Mouse (Mus musculus): ENCODE measurements around the gene Klk1b26. TPM values are rescaled to one million over a fixed set of nuclear protein-coding genes. Genes with fewer than 3 reads are reported as not detected.
"Not testable (repeated sequence)": the region's sequence is repeated elsewhere in the genome, so short reads cannot be mapped to it uniquely, and the experiment has no call there.

Gene Klk1b26
- polyA plus RNA-seq, 1 experiment from 2014 or later = not detected

DNA sequence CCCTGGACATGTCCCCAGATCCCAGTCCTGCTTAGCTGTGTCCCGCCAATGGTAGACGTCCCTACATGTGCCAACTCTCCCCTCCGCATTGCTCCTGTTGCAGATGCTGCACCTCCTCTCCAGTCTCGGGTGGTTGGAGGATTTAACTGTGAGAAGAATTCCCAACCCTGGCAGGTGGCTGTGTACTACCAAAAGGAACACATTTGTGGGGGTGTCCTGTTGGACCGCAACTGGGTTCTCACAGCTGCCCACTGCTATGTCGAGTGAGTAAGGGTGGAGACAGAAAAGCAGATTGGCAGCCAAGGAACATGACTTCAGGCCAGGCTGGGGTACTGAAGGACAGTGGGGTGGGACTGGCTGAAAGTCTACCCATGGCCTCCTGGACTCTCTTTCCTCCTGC lies 2.7 kb downstream of the Klk1b26 start:
- not testable (repeated sequence) for H3K36me3 ChIP-seq (ENCODE audit: control insufficient read depth, insufficient read depth, low read length); H3K4me2 ChIP-seq (ENCODE audit: low read depth); H3K9ac ChIP-seq (ENCODE audit: low read length); H3K27ac ChIP-seq (ENCODE audit: low read depth, low read length); ATAC-seq (ENCODE audit: insufficient read depth, low FRiP score, low TSS enrichment); H3K4me3 ChIP-seq (ENCODE audit: low read depth, low read length); H3K9me3 ChIP-seq (ENCODE audit: control insufficient read depth, low read length); DNase-seq (ENCODE audit: low spot score); H3K27me3 ChIP-seq (ENCODE audit: control insufficient read depth, insufficient read depth, low read length); H3K4me1 ChIP-seq (ENCODE audit: control insufficient read depth, insufficient read depth, low read length)
- WGBS = 84% methylated on average over 6 of the region's 6 CpGs

- H3K4me1 ChIP-seq (ENCODE audit: control insufficient read depth, insufficient read depth, low read length) = no peaks in the 10 kb centered on the region
- no peak overlapping the region for H3K27ac ChIP-seq (ENCODE audit: low read depth, low read length)
- H3K9ac ChIP-seq (ENCODE audit: low read length) = no peak overlapping the region
- H3K9me3 ChIP-seq (ENCODE audit: control insufficient read depth, low read length) = no peaks in the 10 kb centered on the region
- H3K36me3 ChIP-seq (ENCODE audit: control insufficient read depth, insufficient read depth, low read length) = no peaks in the 10 kb centered on the region
- H3K4me2 ChIP-seq (ENCODE audit: low read depth) = no peak overlapping the region
- no peaks in the 10 kb centered on the region for H3K27me3 ChIP-seq (ENCODE audit: control insufficient read depth, insufficient read depth, low read length)
- ATAC-seq (ENCODE audit: insufficient read depth, low FRiP score, low TSS enrichment) (no peak), DNase-seq (ENCODE audit: low spot score) (no peak)
- no peak overlapping the region for H3K4me3 ChIP-seq (ENCODE audit: low read depth, low read length)
- WGBS = 83% methylated on average over 5 of the region's 5 CpGs
Observed at GRCm38 (mm10) chr7:44015071-44015470, 3.1 kb downstream of the Klk1b26 start.

DNA sequence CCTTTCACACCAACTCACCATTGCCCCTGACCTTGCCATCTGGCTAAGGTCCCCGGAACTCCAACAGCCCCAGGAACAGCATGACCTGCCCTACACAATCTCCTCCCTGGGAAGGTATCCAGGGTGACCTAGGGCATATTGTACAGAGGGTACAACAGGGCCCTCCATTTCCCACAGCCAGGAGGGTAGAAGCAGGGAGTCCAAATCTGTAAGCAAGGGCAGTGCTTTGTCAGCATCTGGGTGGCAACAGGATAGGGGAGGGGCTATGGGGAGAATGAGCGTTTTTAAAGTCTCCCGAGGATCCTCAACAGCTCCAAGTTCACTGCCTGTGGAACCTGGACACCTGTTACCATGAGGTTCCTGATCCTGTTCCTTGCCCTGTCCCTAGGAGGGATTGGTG lies 40.0 kb downstream of the Klk1b26 start, which contains the start of gene Klk1b27:
TSS of gene Klk1b27 (plus strand) at position 301 of the 400 bp plus-strand sequence.
- ATAC-seq (ENCODE audit: insufficient read depth, low FRiP score, low TSS enrichment); H3K9me3 ChIP-seq (ENCODE audit: control insufficient read depth, low read length); H3K4me2 ChIP-seq (ENCODE audit: low read depth); H3K4me3 ChIP-seq (ENCODE audit: low read depth, low read length); H3K9ac ChIP-seq (ENCODE audit: low read length); H3K27ac ChIP-seq (ENCODE audit: low read depth, low read length); H3K27me3 ChIP-seq (ENCODE audit: control insufficient read depth, insufficient read depth, low read length); H3K36me3 ChIP-seq (ENCODE audit: control insufficient read depth, insufficient read depth, low read length); DNase-seq (ENCODE audit: low spot score); H3K4me1 ChIP-seq (ENCODE audit: control insufficient read depth, insufficient read depth, low read length): not testable (repeated sequence)
- 62% methylated on average over 3 of the region's 3 CpGs for WGBS

Other genes with a start within 250 kb of the Klk1b26 start
- not detected in 2 replicates for gene Klk12, start 243.3 kb upstream of the Klk1b26 start, polyA plus RNA-seq (2014; fragmentation: Nextera tagmentation; extraction: Ambion mirVana)
- not detected in 2 replicates for gene Klk11, start 237.6 kb upstream of the Klk1b26 start, polyA plus RNA-seq (2014; fragmentation: Nextera tagmentation; extraction: Ambion mirVana)
- gene Klk10, start 231.1 kb upstream of the Klk1b26 start, polyA plus RNA-seq (2014; fragmentation: Nextera tagmentation; extraction: Ambion mirVana) = not detected in 2 replicates
- not detected in 2 replicates for gene Klk9, start 220.3 kb upstream of the Klk1b26 start, polyA plus RNA-seq (2014; fragmentation: Nextera tagmentation; extraction: Ambion mirVana)
- 8.6 and 9.4 TPM in 2 replicates for gene Klk8, start 214.6 kb upstream of the Klk1b26 start, polyA plus RNA-seq (2014; fragmentation: Nextera tagmentation; extraction: Ambion mirVana)
- not detected in 2 replicates for gene Klk7, start 200.9 kb upstream of the Klk1b26 start, polyA plus RNA-seq (2014; fragmentation: Nextera tagmentation; extraction: Ambion mirVana)
- not detected in 2 replicates for gene Klk6, start 187.7 kb upstream of the Klk1b26 start, polyA plus RNA-seq (2014; fragmentation: Nextera tagmentation; extraction: Ambion mirVana)
- gene Klk5, start 170.2 kb upstream of the Klk1b26 start, polyA plus RNA-seq (2014; fragmentation: Nextera tagmentation; extraction: Ambion mirVana) = not detected in 2 replicates
- not detected in 2 replicates for gene Klk4, start 131.0 kb upstream of the Klk1b26 start, polyA plus RNA-seq (2014; fragmentation: Nextera tagmentation; extraction: Ambion mirVana)
- not detected in 2 replicates for gene Klk15, start 78.4 kb upstream of the Klk1b26 start, polyA plus RNA-seq (2014; fragmentation: Nextera tagmentation; extraction: Ambion mirVana)
- not detected in 2 replicates for gene Klk1b8, start 61.5 kb upstream of the Klk1b26 start, polyA plus RNA-seq (2014; fragmentation: Nextera tagmentation; extraction: Ambion mirVana)
- not detected in 2 replicates for gene Klk1b1, start 45.4 kb upstream of the Klk1b26 start, polyA plus RNA-seq (2014; fragmentation: Nextera tagmentation; extraction: Ambion mirVana)
- gene Klk1b9, start 36.1 kb upstream of the Klk1b26 start, polyA plus RNA-seq (2014; fragmentation: Nextera tagmentation; extraction: Ambion mirVana) = not detected in 2 replicates
- not detected in 2 replicates for gene Klk1b11, start 16.3 kb upstream of the Klk1b26 start, polyA plus RNA-seq (2014; fragmentation: Nextera tagmentation; extraction: Ambion mirVana)
- not detected in 2 replicates for gene Klk1b27, start 40.1 kb downstream of the Klk1b26 start, polyA plus RNA-seq (2014; fragmentation: Nextera tagmentation; extraction: Ambion mirVana)
- not detected in 2 replicates for gene Klk1b21, start 90.2 kb downstream of the Klk1b26 start, polyA plus RNA-seq (2014; fragmentation: Nextera tagmentation; extraction: Ambion mirVana)
- not detected in 2 replicates for gene Klk1b22, start 100.5 kb downstream of the Klk1b26 start, polyA plus RNA-seq (2014; fragmentation: Nextera tagmentation; extraction: Ambion mirVana)
- gene Klk1b16, start 124.6 kb downstream of the Klk1b26 start, polyA plus RNA-seq (2014; fragmentation: Nextera tagmentation; extraction: Ambion mirVana) = not detected in 2 replicates
- gene Klk1b24, start 176.1 kb downstream of the Klk1b26 start, polyA plus RNA-seq (2014; fragmentation: Nextera tagmentation; extraction: Ambion mirVana) = not detected in 2 replicates
- not detected in 2 replicates for gene Klk1b3, start 186.0 kb downstream of the Klk1b26 start, polyA plus RNA-seq (2014; fragmentation: Nextera tagmentation; extraction: Ambion mirVana)
- gene Klk1b4, start 195.3 kb downstream of the Klk1b26 start, polyA plus RNA-seq (2014; fragmentation: Nextera tagmentation; extraction: Ambion mirVana) = not detected in 2 replicates
- gene Klk1b5, start 203.8 kb downstream of the Klk1b26 start, polyA plus RNA-seq (2014; fragmentation: Nextera tagmentation; extraction: Ambion mirVana) = not detected in 2 replicates
- not detected in 2 replicates for gene Klk1, start 213.2 kb downstream of the Klk1b26 start, polyA plus RNA-seq (2014; fragmentation: Nextera tagmentation; extraction: Ambion mirVana)
- gene Gm36864, start 224.0 kb downstream of the Klk1b26 start, polyA plus RNA-seq (2014; fragmentation: Nextera tagmentation; extraction: Ambion mirVana) = not detected in 2 replicates
- 1.1 and 1.2 TPM in 2 replicates for gene 1700028J19Rik, start 234.5 kb downstream of the Klk1b26 start, polyA plus RNA-seq (2014; fragmentation: Nextera tagmentation; extraction: Ambion mirVana)
- gene 2410002F23Rik, start 234.6 kb downstream of the Klk1b26 start, polyA plus RNA-seq (2014; fragmentation: Nextera tagmentation; extraction: Ambion mirVana) = 143 TPM in 2 replicates
- not detected in 2 replicates for gene Acp4, start 245.2 kb downstream of the Klk1b26 start, polyA plus RNA-seq (2014; fragmentation: Nextera tagmentation; extraction: Ambion mirVana)
- gene Gm15517, start 249.3 kb downstream of the Klk1b26 start, polyA plus RNA-seq (2014; fragmentation: Nextera tagmentation; extraction: Ambion mirVana) = not detected in 2 replicates

All from neural tube, embryonic 11.5 days (tissue).